Comparison of ENCODE assay signal across 19 mouse cellular contexts in the genomic region with DNA sequence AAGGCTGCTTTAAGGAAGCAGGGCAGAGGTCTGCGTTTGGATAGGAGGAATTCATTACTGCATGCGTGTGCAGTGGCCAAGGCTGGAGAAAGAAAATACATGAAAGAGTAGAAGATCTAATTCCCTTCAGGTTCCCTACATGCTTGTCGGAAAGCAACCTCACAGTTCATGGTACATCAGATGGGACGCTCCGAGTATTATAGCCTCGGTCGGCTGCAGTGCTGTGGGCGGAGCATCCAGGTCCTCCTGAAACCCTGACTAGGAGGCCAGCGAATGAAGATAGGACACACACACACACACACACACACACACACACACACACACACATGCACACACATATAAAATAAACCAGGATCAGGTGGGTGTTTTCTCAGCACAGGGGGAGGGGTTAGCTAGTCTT. TPM values are rescaled to one million over a fixed set of nuclear protein-coding genes. Genes with fewer than 3 reads are reported as not detected.
DNase-seq lines count a peak whose midpoint lies in the region; ATAC-seq lines count a peak whose summit lies in the region.
"Had no signal": no experiment of that assay in that cellular context is flagged by ENCODE, and none has a peak within 500 bp of the region (broad histone marks: within the 10 kb centered on the region; RNA-seq: fewer than 3 reads in every experiment).

No protein-coding gene starts in this region.

- H3K9me3 ChIP-seq in limb, embryonic 12.5 days: peaks cover 5% of the 10 kb centered on the region; the same call in 1 of the 2 replicates
- no peaks in the 10 kb centered on the region for H3K9me3 ChIP-seq in limb, embryonic 10.5 days (replicated peaks)
- H3K9me3 ChIP-seq: heart, embryonic 15.5 days had no signal

- H3K4me3 ChIP-seq in limb, embryonic 12.5 days (replicated peaks): no peak overlapping the region
- H3K4me3 ChIP-seq in limb, embryonic 10.5 days: no peak overlapping the region
- H3K4me3 ChIP-seq: gastrocnemius, adult 2 months; heart, embryonic 15.5 days had no signal

- peak overlapping the region; percentile 23 for H3K4me2 ChIP-seq in limb, embryonic 12.5 days
- H3K4me2 ChIP-seq: heart, embryonic 15.5 days had no signal

- no peak for ATAC-seq in limb, embryonic 12.5 days (ENCODE audit: insufficient number of reproducible peaks, insufficient read depth, low FRiP score, low TSS enrichment, low read depth)
- ATAC-seq in megakaryocyte-erythroid progenitor cell, adult 5-6 weeks (replicated peaks; ENCODE audit: low FRiP score, low TSS enrichment, poor library complexity, severe bottlenecking): peak; percentile 57
- ATAC-seq: forebrain, embryonic 14.5 days; hindbrain, postnatal 0 days; liver, postnatal 0 days had no signal

- no peaks in the 10 kb centered on the region for H3K27me3 ChIP-seq in limb, embryonic 12.5 days
- no peaks in the 10 kb centered on the region for H3K27me3 ChIP-seq in limb, embryonic 10.5 days (ENCODE audit: low read depth, poor library complexity, severe bottlenecking)
- H3K27me3 ChIP-seq: heart, embryonic 15.5 days had no signal

- peak; percentile 6 for DNase-seq in embryo, embryonic 10 days (ENCODE audit: low spot score)
- DNase-seq in embryo, embryonic 9.5 days (ENCODE audit: extremely low spot score): no peak
- no peak for DNase-seq in limb, embryonic 10.5 days (ENCODE audit: low spot score)
- DNase-seq in induced T-regulatory cell, adult 2 months (ENCODE audit: low read depth): peak; percentile 11
- DNase-seq in gastrocnemius, adult 8-10 months (ENCODE audit: low spot score in 2 of 2): no peak
- no peak for DNase-seq in adrenal gland, adult 18-20 months (ENCODE audit: low spot score in 2 of 2)
- DNase-seq: cerebellum, adult 8-10 months; gastrocnemius, adult 2 months; liver, postnatal 0 days; right cerebral cortex, postnatal 4 days; thymus, postnatal 14 days had no signal

- no peak overlapping the region for H3K9ac ChIP-seq in limb, embryonic 12.5 days (replicated peaks)
- H3K9ac ChIP-seq: heart, embryonic 15.5 days; liver, postnatal 0 days had no signal

- H3K36me3 ChIP-seq in limb, embryonic 12.5 days: no peaks in the 10 kb centered on the region
- H3K36me3 ChIP-seq in limb, embryonic 10.5 days: no peaks in the 10 kb centered on the region
- H3K36me3 ChIP-seq: heart, embryonic 15.5 days had no signal

- no peak overlapping the region for H3K27ac ChIP-seq in limb, embryonic 12.5 days
- no peak overlapping the region for H3K27ac ChIP-seq in limb, embryonic 10.5 days
- H3K27ac ChIP-seq: gastrocnemius, adult 2 months; heart, embryonic 15.5 days; hindbrain, postnatal 0 days had no signal

- WGBS in limb, embryonic 12.5 days: 59% methylated on average over 9 of the region's 9 CpGs
- 65% methylated on average over 9 of the region's 9 CpGs for WGBS in limb, embryonic 10.5 days

- H3K4me1 ChIP-seq in limb, embryonic 12.5 days (replicated peaks): peaks cover 7% of the 10 kb centered on the region; the same call in 1 of the 2 replicates
- H3K4me1 ChIP-seq in limb, embryonic 10.5 days: no peaks in the 10 kb centered on the region
- H3K4me1 ChIP-seq: heart, embryonic 15.5 days had no signal

RNA-seq across cellular contexts. Expression of a gene that starts 24.6 kb away (rescaled TPM):
- polyA plus RNA-seq in limb, embryonic 12.5 days (2016; fragmentation: Nextera tagmentation; extraction: Ambion mirVana): 0.18 and 0.23 TPM in 2 replicates
- polyA plus RNA-seq in limb, embryonic 10.5 days (2016; fragmentation: Nextera tagmentation; extraction: Ambion mirVana): 0.16 TPM in 1 of 2 replicates, not detected in the other
- total RNA-seq in megakaryocyte-erythroid progenitor cell, adult 5-6 weeks (2014; fragmentation: Nextera tagmentation): not detected in 2 replicates
- total RNA-seq in megakaryocyte-erythroid progenitor cell, adult 5-6 weeks (2017): not detected in 2 replicates
- total RNA-seq in gastrocnemius, adult 8-10 months (2022): not detected
- not detected for total RNA-seq in adrenal gland, adult 18-20 months (2021)
- total RNA-seq: gastrocnemius, adult 2 months; hindbrain, postnatal 0 days had no signal
- polyA plus RNA-seq: forebrain, embryonic 14.5 days; large intestine, adult 2 months; limb, embryonic 11.5 days; liver, postnatal 0 days; stomach, embryonic 14.5 days had no signal

RNA-seq across cellular contexts. Expression of a gene that starts 41.2 kb away (rescaled TPM):
- polyA plus RNA-seq in limb, embryonic 12.5 days (2016; fragmentation: Nextera tagmentation; extraction: Ambion mirVana): 3.5 and 3.7 TPM in 2 replicates
- polyA plus RNA-seq in limb, embryonic 10.5 days (2016; fragmentation: Nextera tagmentation; extraction: Ambion mirVana): 3.2 and 4.4 TPM in 2 replicates
- not detected in 2 replicates for total RNA-seq in megakaryocyte-erythroid progenitor cell, adult 5-6 weeks (2014; fragmentation: Nextera tagmentation)
- total RNA-seq in megakaryocyte-erythroid progenitor cell, adult 5-6 weeks (2017): not detected in 2 replicates
- total RNA-seq in gastrocnemius, adult 8-10 months (2022): not detected
- total RNA-seq in adrenal gland, adult 18-20 months (2021): 1 to 10 TPM; 4.7 to 9.2 TPM
- total RNA-seq: gastrocnemius, adult 2 months had no signal
- polyA plus RNA-seq: liver, postnatal 0 days had no signal

RNA-seq across cellular contexts. Expression of a gene that starts 52.4 kb away (rescaled TPM):
- polyA plus RNA-seq in limb, embryonic 12.5 days (2016; fragmentation: Nextera tagmentation; extraction: Ambion mirVana): 18.0 and 19.5 TPM in 2 replicates
- polyA plus RNA-seq in limb, embryonic 10.5 days (2016; fragmentation: Nextera tagmentation; extraction: Ambion mirVana): 14.4 and 16.3 TPM in 2 replicates
- total RNA-seq in megakaryocyte-erythroid progenitor cell, adult 5-6 weeks (2014; fragmentation: Nextera tagmentation): 28.8 and 31.6 TPM in 2 replicates
- 12.5 and 21.5 TPM in 2 replicates for total RNA-seq in megakaryocyte-erythroid progenitor cell, adult 5-6 weeks (2017)
- total RNA-seq in gastrocnemius, adult 8-10 months (2022): 10 to 100 TPM in 2 of 4 experiments, 1 to 10 TPM in 2; 7.5 to 10.3 (median 9.1) TPM
- total RNA-seq in adrenal gland, adult 18-20 months (2021): 10 to 100 TPM; 11.7 to 13.6 TPM

Comparison
In these comparisons a context has a peak if more than half of its experiments do, and no peak if none do; other contexts are left out.
1. DNase-seq: peak in embryo, embryonic 10 days (single experiment) and induced T-regulatory cell, adult 2 months (single experiment); none in embryo, embryonic 9.5 days (single experiment), limb, embryonic 10.5 days (single experiment), gastrocnemius, adult 8-10 months (0 of 2) and adrenal gland, adult 18-20 months (0 of 2).
2. RNA of a gene that starts 41.2 kb away (total RNA-seq): 4.7 to 9.2 TPM in adrenal gland, adult 18-20 months; not detected in gastrocnemius, adult 8-10 months and not detected in megakaryocyte-erythroid progenitor cell, adult 5-6 weeks; every median in the first group is over 4 times any median in the second.